ENCODE assay signal across 33 mouse cellular contexts in genomic region chr15:85889235-85889634, GRCm38 (mm10). TPM values are rescaled to one million over a fixed set of nuclear protein-coding genes. Genes with fewer than 3 reads are reported as not detected.
"Had no signal": no experiment of that assay in that cellular context is flagged by ENCODE, and none has a peak within 500 bp of the region (broad histone marks: within the 10 kb centered on the region; RNA-seq: fewer than 3 reads in every experiment).

No protein-coding gene starts in this region.

- H3K4me2 ChIP-seq: limb, embryonic 12.5 days; limb, embryonic 13.5 days; limb, embryonic 15.5 days; liver, embryonic 11.5 days; liver, embryonic 12.5 days; liver, embryonic 13.5 days; liver, embryonic 15.5 days; lung, embryonic 14.5 days; lung, embryonic 15.5 days; midbrain, embryonic 11.5 days; midbrain, embryonic 12.5 days; midbrain, embryonic 13.5 days; midbrain, embryonic 15.5 days; neural tube, embryonic 12.5 days had no signal

- ATAC-seq: liver, embryonic 12.5 days; liver, postnatal 0 days; lung, postnatal 0 days; midbrain, embryonic 13.5 days; midbrain, embryonic 15.5 days; midbrain, embryonic 16.5 days had no signal

- H3K9me3 ChIP-seq: limb, embryonic 10.5 days; limb, embryonic 12.5 days; limb, embryonic 13.5 days; limb, embryonic 15.5 days; liver, embryonic 12.5 days; liver, embryonic 13.5 days; liver, embryonic 15.5 days; lung, embryonic 15.5 days; megakaryocyte, embryonic 14.5 days; midbrain, embryonic 10.5 days; midbrain, embryonic 12.5 days; midbrain, embryonic 13.5 days; midbrain, embryonic 15.5 days; neural tube, embryonic 12.5 days had no signal

- H3K9ac ChIP-seq: limb, embryonic 12.5 days; limb, embryonic 13.5 days; limb, embryonic 15.5 days; liver, embryonic 12.5 days; liver, embryonic 13.5 days; liver, embryonic 14.5 days; liver, embryonic 15.5 days; liver, postnatal 0 days; lung, embryonic 14.5 days; lung, embryonic 15.5 days; midbrain, embryonic 12.5 days; midbrain, embryonic 13.5 days; midbrain, embryonic 15.5 days; neural tube, embryonic 12.5 days had no signal

- H3K4me3 ChIP-seq: limb, embryonic 10.5 days; limb, embryonic 12.5 days; limb, embryonic 13.5 days; limb, embryonic 15.5 days; liver, embryonic 12.5 days; liver, embryonic 13.5 days; liver, embryonic 15.5 days; lung, embryonic 15.5 days; megakaryocyte, embryonic 14.5 days; midbrain, embryonic 10.5 days; midbrain, embryonic 12.5 days; midbrain, embryonic 13.5 days; midbrain, embryonic 15.5 days; myocyte; neural tube, embryonic 12.5 days had no signal

- H3K27ac ChIP-seq: limb, embryonic 10.5 days; limb, embryonic 12.5 days; limb, embryonic 13.5 days; limb, embryonic 15.5 days; liver, embryonic 12.5 days; liver, embryonic 13.5 days; liver, embryonic 14.5 days; liver, embryonic 15.5 days; lung, embryonic 15.5 days; macrophage; midbrain, embryonic 10.5 days; midbrain, embryonic 12.5 days; midbrain, embryonic 13.5 days; midbrain, embryonic 15.5 days; neural tube, embryonic 12.5 days had no signal

- H3K4me1 ChIP-seq: limb, embryonic 10.5 days; limb, embryonic 12.5 days; limb, embryonic 13.5 days; limb, embryonic 15.5 days; liver, embryonic 12.5 days; liver, embryonic 15.5 days; lung, embryonic 15.5 days; midbrain, embryonic 10.5 days; midbrain, embryonic 12.5 days had no signal

- H3K27me3 ChIP-seq: limb, embryonic 12.5 days; limb, embryonic 13.5 days; limb, embryonic 15.5 days; liver, embryonic 12.5 days; liver, embryonic 13.5 days; liver, embryonic 15.5 days; lung, embryonic 15.5 days; megakaryocyte, embryonic 14.5 days; midbrain, embryonic 12.5 days; midbrain, embryonic 13.5 days; midbrain, embryonic 15.5 days; neural tube, embryonic 12.5 days had no signal

- DNase-seq: left cerebral cortex, postnatal 4 days; liver; liver, embryonic 13.5 days; liver, postnatal 0 days; lung, adult 18-20 months; lung, adult 2 months; lung, embryonic 14.5 days; lung, postnatal 10 days; lung, postnatal 14 days; lung, postnatal 36 days; lung, postnatal 4 days; midbrain, embryonic 14.5 days had no signal

RNA-seq across cellular contexts. Expression of gene Gtse1, which starts 29.7 kb away (rescaled TPM):
- total RNA-seq: monocyte, adult 5-6 weeks had no signal
